Mouse (Mus musculus): ENCODE measurements around the gene Tpmt. TPM values are rescaled to one million over a fixed set of nuclear protein-coding genes. Genes with fewer than 3 reads are reported as not detected.
A peak's percentile ranks its signal among the peaks of the same experiment; 100 is the strongest.

The Tpmt gene
- polyA plus RNA-seq (2014; fragmentation: Nextera tagmentation; extraction: Ambion mirVana): 21.0 and 21.5 TPM in 2 replicates

GRCm38 (mm10) chr13:47044617-47044947 lies at the start of gene Tpmt:
TSS of gene Tpmt (minus strand) at chr13:47044737.
- no peaks in the 10 kb centered on the region for H3K27me3 ChIP-seq (ENCODE audit: control insufficient read depth, insufficient read depth, low read length)
- no peak for ATAC-seq (ENCODE audit: low read depth)

GRCm38 (mm10) chr13:47093791-47094190 lies 49.3 kb upstream of the Tpmt start:
- Histone ChIP-seq H3K4me1 (ENCODE audit: control insufficient read depth, insufficient read depth, low read length) (no peaks in the 10 kb centered on the region), H3K27ac (ENCODE audit: low read depth, low read length) (no peak overlapping the region), H3K36me3 (ENCODE audit: control insufficient read depth, insufficient read depth, low read length) (peaks cover 19% of the 10 kb centered on the region), H3K27me3 (ENCODE audit: control insufficient read depth, insufficient read depth, low read length) (no peaks in the 10 kb centered on the region), H3K9ac (replicated peaks; ENCODE audit: low read depth, low read length) (no peak overlapping the region), H3K9me3 (ENCODE audit: control insufficient read depth, low read length) (no peaks in the 10 kb centered on the region), H3K4me3 (ENCODE audit: low read depth, low read length) (no peak overlapping the region), H3K4me2 (ENCODE audit: low read depth, low read length) (no peak overlapping the region)
- no peak for ATAC-seq (ENCODE audit: low read depth)
- 94% methylated on average over 2 of the region's 2 CpGs for WGBS

More at GRCm38 (mm10) chr13:47044617-47044947, at the start of gene Tpmt:
- H3K27ac ChIP-seq (ENCODE audit: low read depth, low read length): peak within 1 kb of the TSS; percentile 81
- 16% methylated on average over 10 of the region's 10 CpGs for WGBS
- no peaks in the 10 kb centered on the region for H3K9me3 ChIP-seq (ENCODE audit: control insufficient read depth, low read length)
- H3K4me1 ChIP-seq (ENCODE audit: control insufficient read depth, insufficient read depth, low read length): peaks cover 5% of the 10 kb centered on the region; the same call in 1 of the 2 replicates
- H3K4me3 ChIP-seq (ENCODE audit: low read depth, low read length): peak within 1 kb of the TSS; percentile 84
- H3K36me3 ChIP-seq (ENCODE audit: control insufficient read depth, insufficient read depth, low read length): no peaks in the 10 kb centered on the region
- peak within 1 kb of the TSS; percentile 78 for H3K9ac ChIP-seq (replicated peaks; ENCODE audit: low read depth, low read length)
- peak within 1 kb of the TSS; percentile 99 for H3K4me2 ChIP-seq (ENCODE audit: low read depth, low read length)

- Histone ChIP-seq H3K4me1 (ENCODE audit: control insufficient read depth, insufficient read depth, low read length) (no peaks in the 10 kb centered on the region), H3K4me2 (ENCODE audit: low read depth, low read length) (no peak overlapping the region), H3K9ac (replicated peaks; ENCODE audit: low read depth, low read length) (no peak overlapping the region), H3K27me3 (ENCODE audit: control insufficient read depth, insufficient read depth, low read length) (no peaks in the 10 kb centered on the region), H3K27ac (ENCODE audit: low read depth, low read length) (no peak overlapping the region), H3K36me3 (ENCODE audit: control insufficient read depth, insufficient read depth, low read length) (peaks cover 17% of the 10 kb centered on the region; the same call in 1 of the 2 replicates), H3K4me3 (ENCODE audit: low read depth, low read length) (no peak overlapping the region), H3K9me3 (ENCODE audit: control insufficient read depth, low read length) (no peaks in the 10 kb centered on the region)
- no peak for ATAC-seq (ENCODE audit: low read depth)
- whole genome bisulfite sequencing: 93% methylated on average over 2 of the region's 2 CpGs
Observed at GRCm38 (mm10) chr13:47089271-47089670, 44.7 kb upstream of the Tpmt start.

GRCm38 (mm10) chr13:47088433-47088832 lies 43.9 kb upstream of the Tpmt start:
- H3K4me3 ChIP-seq (ENCODE audit: low read depth, low read length): no peak overlapping the region

GRCm38 (mm10) chr13:47080905-47081505 lies 36.5 kb upstream of the Tpmt start:
- Histone ChIP-seq H3K27me3 (ENCODE audit: control insufficient read depth, insufficient read depth, low read length) (no peaks in the 10 kb centered on the region), H3K36me3 (ENCODE audit: control insufficient read depth, insufficient read depth, low read length) (peaks cover 29% of the 10 kb centered on the region)
- no peak for ATAC-seq (ENCODE audit: low read depth)

More at GRCm38 (mm10) chr13:47088433-47088832, 43.9 kb upstream of the Tpmt start:
- no peak for ATAC-seq (ENCODE audit: low read depth)
- H3K4me1 ChIP-seq (ENCODE audit: control insufficient read depth, insufficient read depth, low read length): no peaks in the 10 kb centered on the region
- peaks cover 17% of the 10 kb centered on the region; the same call in 1 of the 2 replicates for H3K36me3 ChIP-seq (ENCODE audit: control insufficient read depth, insufficient read depth, low read length)
- H3K4me2 ChIP-seq (ENCODE audit: low read depth, low read length): no peak overlapping the region
- no peaks in the 10 kb centered on the region for H3K9me3 ChIP-seq (ENCODE audit: control insufficient read depth, low read length)
- no peaks in the 10 kb centered on the region for H3K27me3 ChIP-seq (ENCODE audit: control insufficient read depth, insufficient read depth, low read length)
- H3K27ac ChIP-seq (ENCODE audit: low read depth, low read length): no peak overlapping the region
- WGBS: 98% methylated on average over 1 of the region's 1 CpGs
- no peak overlapping the region for H3K9ac ChIP-seq (replicated peaks; ENCODE audit: low read depth, low read length)

GRCm38 (mm10) chr13:47078799-47079198 lies 34.3 kb upstream of the Tpmt start:
- WGBS: 75% methylated on average over 5 of the region's 5 CpGs
- no peaks in the 10 kb centered on the region for H3K9me3 ChIP-seq (ENCODE audit: control insufficient read depth, low read length)
- no peak overlapping the region for H3K9ac ChIP-seq (replicated peaks; ENCODE audit: low read depth, low read length)
- no peak for ATAC-seq (ENCODE audit: low read depth)
- H3K4me3 ChIP-seq (ENCODE audit: low read depth, low read length): no peak overlapping the region
- H3K36me3 ChIP-seq (ENCODE audit: control insufficient read depth, insufficient read depth, low read length): peaks cover 40% of the 10 kb centered on the region
- no peak overlapping the region for H3K4me2 ChIP-seq (ENCODE audit: low read depth, low read length)
- H3K27ac ChIP-seq (ENCODE audit: low read depth, low read length): no peak overlapping the region
- H3K27me3 ChIP-seq (ENCODE audit: control insufficient read depth, insufficient read depth, low read length): no peaks in the 10 kb centered on the region
- no peaks in the 10 kb centered on the region for H3K4me1 ChIP-seq (ENCODE audit: control insufficient read depth, insufficient read depth, low read length)

More at GRCm38 (mm10) chr13:47080905-47081505, 36.5 kb upstream of the Tpmt start:
- H3K9ac ChIP-seq (replicated peaks; ENCODE audit: low read depth, low read length): no peak overlapping the region
- 89% methylated on average over 4 of the region's 4 CpGs for WGBS
- no peak overlapping the region for H3K27ac ChIP-seq (ENCODE audit: low read depth, low read length)
- H3K4me1 ChIP-seq (ENCODE audit: control insufficient read depth, insufficient read depth, low read length): no peaks in the 10 kb centered on the region
- no peak overlapping the region for H3K4me2 ChIP-seq (ENCODE audit: low read depth, low read length)
- no peaks in the 10 kb centered on the region for H3K9me3 ChIP-seq (ENCODE audit: control insufficient read depth, low read length)
- no peak overlapping the region for H3K4me3 ChIP-seq (ENCODE audit: low read depth, low read length)

GRCm38 (mm10) chr13:47077367-47077766 lies 32.8 kb upstream of the Tpmt start:
- H3K36me3 ChIP-seq (ENCODE audit: control insufficient read depth, insufficient read depth, low read length): peaks cover 37% of the 10 kb centered on the region
- H3K27me3 ChIP-seq (ENCODE audit: control insufficient read depth, insufficient read depth, low read length): no peaks in the 10 kb centered on the region
- H3K4me1 ChIP-seq (ENCODE audit: control insufficient read depth, insufficient read depth, low read length): no peaks in the 10 kb centered on the region
- no peak overlapping the region for H3K4me2 ChIP-seq (ENCODE audit: low read depth, low read length)
- no peak overlapping the region for H3K9ac ChIP-seq (replicated peaks; ENCODE audit: low read depth, low read length)
- no peaks in the 10 kb centered on the region for H3K9me3 ChIP-seq (ENCODE audit: control insufficient read depth, low read length)
- no peak for ATAC-seq (ENCODE audit: low read depth)
- no peak overlapping the region for H3K27ac ChIP-seq (ENCODE audit: low read depth, low read length)
- no peak overlapping the region for H3K4me3 ChIP-seq (ENCODE audit: low read depth, low read length)

GRCm38 (mm10) chr13:47076156-47076555 lies 31.6 kb upstream of the Tpmt start:
- 88% methylated on average over 5 of the region's 5 CpGs for WGBS
- ATAC-seq (ENCODE audit: low read depth): no peak
- H3K9me3 ChIP-seq (ENCODE audit: control insufficient read depth, low read length): no peaks in the 10 kb centered on the region
- H3K9ac ChIP-seq (replicated peaks; ENCODE audit: low read depth, low read length): no peak overlapping the region
- H3K36me3 ChIP-seq (ENCODE audit: control insufficient read depth, insufficient read depth, low read length): peaks cover 41% of the 10 kb centered on the region
- H3K4me3 ChIP-seq (ENCODE audit: low read depth, low read length): no peak overlapping the region
- H3K27ac ChIP-seq (ENCODE audit: low read depth, low read length): no peak overlapping the region
- H3K4me1 ChIP-seq (ENCODE audit: control insufficient read depth, insufficient read depth, low read length): no peaks in the 10 kb centered on the region
- no peak overlapping the region for H3K4me2 ChIP-seq (ENCODE audit: low read depth, low read length)
- no peaks in the 10 kb centered on the region for H3K27me3 ChIP-seq (ENCODE audit: control insufficient read depth, insufficient read depth, low read length)

- Histone ChIP-seq H3K36me3 (ENCODE audit: control insufficient read depth, insufficient read depth, low read length) (peaks cover 29% of the 10 kb centered on the region), H3K4me1 (ENCODE audit: control insufficient read depth, insufficient read depth, low read length) (no peaks in the 10 kb centered on the region), H3K27me3 (ENCODE audit: control insufficient read depth, insufficient read depth, low read length) (no peaks in the 10 kb centered on the region), H3K9me3 (ENCODE audit: control insufficient read depth, low read length) (no peaks in the 10 kb centered on the region), H3K4me2 (ENCODE audit: low read depth, low read length) (no peak overlapping the region), H3K27ac (ENCODE audit: low read depth, low read length) (no peak overlapping the region), H3K9ac (replicated peaks; ENCODE audit: low read depth, low read length) (no peak overlapping the region), H3K4me3 (ENCODE audit: low read depth, low read length) (no peak overlapping the region)
- no peak for ATAC-seq (ENCODE audit: low read depth)
- 94% methylated on average over 5 of the region's 5 CpGs for WGBS
Observed at GRCm38 (mm10) chr13:47072484-47072883, 27.9 kb upstream of the Tpmt start.

All from neural tube, embryonic 14.5 days (tissue).